Mouse (Mus musculus): Measurements from ENCODE around the gene Ppp1r14a. TPM values are rescaled to one million over a fixed set of nuclear protein-coding genes. Genes with fewer than 3 reads are reported as not detected.

The Ppp1r14a gene
- total RNA-seq (2023), result not detected

DNA sequence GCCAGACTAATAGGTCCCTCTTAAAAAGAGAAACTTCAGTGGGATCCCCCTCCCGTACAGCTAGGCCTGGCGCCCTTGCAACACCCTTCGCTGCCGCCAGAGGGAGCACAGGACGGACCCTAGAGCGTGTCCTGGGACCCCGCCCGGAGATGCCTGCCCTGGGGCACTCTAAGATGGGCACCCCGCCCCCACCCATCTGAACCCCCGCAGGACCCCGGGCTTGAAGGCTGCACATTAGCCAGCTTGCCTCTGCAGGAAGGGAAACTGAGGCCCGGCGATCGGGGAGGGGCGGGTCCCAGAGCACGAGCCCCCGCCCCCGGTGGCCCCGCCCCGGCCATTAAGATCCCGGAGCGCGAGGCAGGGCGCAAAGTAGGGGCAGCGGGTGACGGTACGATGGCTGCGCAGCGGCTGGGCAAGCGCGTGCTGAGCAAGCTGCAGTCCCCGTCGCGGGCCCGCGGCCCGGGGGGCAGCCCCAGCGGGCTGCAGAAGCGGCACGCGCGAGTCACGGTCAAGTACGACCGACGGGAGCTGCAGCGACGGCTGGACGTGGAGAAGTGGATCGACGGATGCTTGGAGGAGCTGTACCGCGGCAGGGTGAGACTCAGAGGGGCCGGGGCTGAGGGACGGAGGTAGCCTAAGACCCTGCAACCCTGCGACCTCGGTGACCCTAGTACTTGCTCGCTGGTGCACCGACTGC, at the start of gene Ppp1r14a:
Ppp1r14a (plus strand) TSS at position 367 of the 697 bp plus-strand sequence.

DNA sequence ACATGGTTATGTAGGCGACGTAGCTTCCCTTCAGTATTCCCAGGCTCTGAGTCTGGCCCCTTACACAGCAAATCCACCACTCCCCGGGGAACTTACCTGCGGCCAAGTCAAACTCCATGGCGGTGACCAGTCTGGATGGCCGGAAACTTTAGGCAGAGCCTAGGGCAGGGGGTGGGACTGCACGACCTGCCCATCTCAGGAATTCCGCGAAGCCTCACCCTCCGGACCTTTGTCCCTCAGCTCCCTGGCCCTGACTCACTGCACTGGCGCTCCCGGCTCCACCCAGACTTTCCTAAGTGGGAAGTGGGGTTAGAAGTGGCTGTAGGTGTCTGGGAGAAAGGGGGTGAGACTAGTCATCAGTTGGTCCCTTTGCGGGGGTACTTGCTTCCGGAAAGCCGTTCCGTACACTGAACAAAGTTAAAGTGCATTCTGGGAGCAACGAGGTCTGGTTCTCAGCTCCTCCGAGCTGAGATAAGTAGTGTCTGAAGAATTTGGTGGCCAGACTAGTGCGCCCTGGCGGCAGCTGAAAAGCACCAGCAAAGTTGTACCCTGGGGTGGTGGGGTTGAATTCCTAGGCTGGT, 40.8 kb upstream of the Ppp1r14a start, which contains the start of gene 2200002D01Rik:
2200002D01Rik (minus strand) TSS at position 206 of the 581 bp plus-strand sequence.

DNA sequence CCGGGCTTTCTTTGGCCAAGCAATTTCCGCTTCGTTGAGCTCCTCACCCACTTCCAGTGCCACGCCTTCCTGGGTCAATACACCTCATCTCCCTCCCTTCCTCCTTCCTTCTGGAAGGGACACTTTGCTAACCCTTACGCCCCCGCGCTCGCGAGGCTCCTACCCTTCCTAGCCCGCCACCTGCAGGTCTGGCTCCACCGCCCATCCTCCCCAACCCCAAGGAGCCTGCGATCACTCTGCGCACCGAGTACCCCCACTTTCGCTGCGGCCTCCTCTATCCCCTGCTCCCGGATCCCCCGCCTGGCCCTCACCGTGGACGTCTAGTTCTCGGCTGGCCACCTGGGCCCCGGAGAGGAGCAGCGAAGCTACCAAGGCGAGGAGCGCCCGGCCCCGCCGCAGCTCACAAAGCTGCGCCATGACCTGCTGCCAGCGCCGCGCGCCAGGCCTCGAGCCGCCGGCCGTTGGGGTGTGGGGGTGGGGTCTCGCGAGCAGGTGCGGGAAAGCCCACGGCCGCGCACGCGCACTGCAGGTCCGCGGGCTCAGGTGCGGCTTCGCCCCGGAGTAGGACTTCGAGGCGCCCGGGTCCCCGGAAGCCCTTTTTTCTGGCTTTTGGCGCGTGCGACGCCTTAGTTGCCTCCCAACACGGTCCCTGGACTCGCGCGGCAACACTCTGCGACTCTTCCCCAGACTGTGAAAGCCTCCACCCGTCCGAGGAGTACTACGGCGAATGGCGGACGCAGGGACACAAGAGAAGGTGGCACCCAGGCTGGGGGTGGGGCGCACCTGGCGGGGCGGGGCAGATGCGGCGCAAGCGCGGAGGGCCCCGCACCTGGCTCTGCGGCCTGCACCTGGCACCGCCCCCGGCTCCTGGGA, 7.7 kb upstream of the Ppp1r14a start, which contains the start of gene Spint2:
Spint2 (minus strand) TSS at position 712 of the 873 bp plus-strand sequence.

DNA sequence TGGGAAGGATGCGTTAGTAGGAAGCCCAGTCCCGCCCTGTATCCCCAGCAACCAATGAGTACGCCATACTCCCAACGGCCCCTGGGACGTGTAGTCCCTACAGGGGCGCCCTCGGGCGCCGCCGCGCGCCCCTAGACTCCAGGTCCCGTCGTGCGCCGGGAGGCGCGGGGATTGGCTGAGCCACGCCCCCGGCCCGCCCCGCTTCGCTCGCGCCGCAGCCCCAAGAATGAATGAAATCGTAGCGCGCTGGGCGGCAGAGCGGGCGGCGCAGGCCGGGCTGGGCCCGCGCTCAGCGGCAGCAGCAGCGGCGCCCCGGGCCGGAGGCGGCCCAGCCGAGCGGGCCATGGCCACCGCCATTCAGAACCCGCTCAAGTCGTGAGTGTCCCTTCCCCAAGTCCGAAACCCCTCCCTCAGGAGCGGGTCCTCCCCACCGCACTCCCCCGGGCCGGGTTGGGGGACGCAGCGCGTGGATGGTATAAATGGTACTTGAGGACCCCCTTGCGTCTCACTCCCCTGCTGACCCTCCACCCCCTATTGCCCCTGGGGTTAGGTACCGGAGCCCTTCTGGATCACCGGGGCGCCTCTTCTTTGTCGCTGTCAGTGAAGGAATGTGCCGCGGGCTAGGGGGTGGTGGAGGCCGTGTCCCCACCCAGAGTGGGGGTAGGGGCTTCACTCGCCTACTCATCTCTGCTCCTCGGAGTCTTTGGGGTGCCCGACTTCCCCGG, 14.8 kb downstream of the Ppp1r14a start, which contains the start of gene Dpf1:
Dpf1 (plus strand) TSS at position 214 of the 725 bp plus-strand sequence.

Other genes with a start within 250 kb of the Ppp1r14a start
- gene Ryr1, start 164.1 kb upstream of the Ppp1r14a start, total RNA-seq (2023), result 0.09 TPM
- 2.7 TPM for gene Rasgrp4, start 154.5 kb upstream of the Ppp1r14a start, total RNA-seq (2023)
- 34.4 TPM for gene Fam98c, start 133.1 kb upstream of the Ppp1r14a start, total RNA-seq (2023)
- gene Ggn, start 119.1 kb upstream of the Ppp1r14a start, total RNA-seq (2023), result not detected
- 2.6 TPM for gene Spred3, start 118.9 kb upstream of the Ppp1r14a start, total RNA-seq (2023)
- 144 TPM for gene Psmd8, start 108.6 kb upstream of the Ppp1r14a start, total RNA-seq (2023)
- gene Catsperg1, start 75.3 kb upstream of the Ppp1r14a start, total RNA-seq (2023), result 0.83 TPM
- gene Kcnk6, start 56.8 kb upstream of the Ppp1r14a start, total RNA-seq (2023), result 0.31 TPM
- gene Yif1b, start 51.0 kb upstream of the Ppp1r14a start, total RNA-seq (2023), result 20.1 TPM
- 1.4 TPM for gene 2200002D01Rik, start 40.8 kb upstream of the Ppp1r14a start, total RNA-seq (2023)
- 56.9 TPM for gene Spint2, start 7.4 kb upstream of the Ppp1r14a start, total RNA-seq (2023)
- not detected for gene Dpf1, start 14.6 kb downstream of the Ppp1r14a start, total RNA-seq (2023)
- gene Sipa1l3, start 229.3 kb downstream of the Ppp1r14a start, total RNA-seq (2023), result 47.0 TPM